Mouse (Mus musculus) myocyte (in vitro differentiated cells): ENCODE data around the gene Dpf1.

Source experiments
- MAX ChIP-seq: IDR thresholded peaks from one replicate; pipeline ENCODE4 v1.6.1; 2011; ENCODE audit warnings: low read depth, mild to moderate bottlenecking, control low read depth
- POLR2A ChIP-seq: IDR thresholded peaks from one replicate; pipeline ENCODE4 v1.6.1; 2011; ENCODE audit warnings: low read depth, mild to moderate bottlenecking, control low read depth, moderate library complexity; ENCODE audit not compliant: insufficient read length
- POLR2AphosphoS2 ChIP-seq: IDR thresholded peaks from one replicate; pipeline ENCODE4 v1.6.1; 2011; ENCODE audit warnings: low read depth, control low read depth; ENCODE audit not compliant: insufficient read length
- TCF12 ChIP-seq: IDR thresholded peaks from one replicate; pipeline ENCODE4 v1.6.1; 2011; ENCODE audit warnings: mild to moderate bottlenecking, control low read depth; ENCODE audit not compliant: poor library complexity, insufficient read depth, severe bottlenecking
- USF1 ChIP-seq: IDR thresholded peaks from one replicate; pipeline ENCODE4 v1.6.1; 2011; ENCODE audit warnings: low read depth, mild to moderate bottlenecking, control low read depth, moderate library complexity

DNA sequence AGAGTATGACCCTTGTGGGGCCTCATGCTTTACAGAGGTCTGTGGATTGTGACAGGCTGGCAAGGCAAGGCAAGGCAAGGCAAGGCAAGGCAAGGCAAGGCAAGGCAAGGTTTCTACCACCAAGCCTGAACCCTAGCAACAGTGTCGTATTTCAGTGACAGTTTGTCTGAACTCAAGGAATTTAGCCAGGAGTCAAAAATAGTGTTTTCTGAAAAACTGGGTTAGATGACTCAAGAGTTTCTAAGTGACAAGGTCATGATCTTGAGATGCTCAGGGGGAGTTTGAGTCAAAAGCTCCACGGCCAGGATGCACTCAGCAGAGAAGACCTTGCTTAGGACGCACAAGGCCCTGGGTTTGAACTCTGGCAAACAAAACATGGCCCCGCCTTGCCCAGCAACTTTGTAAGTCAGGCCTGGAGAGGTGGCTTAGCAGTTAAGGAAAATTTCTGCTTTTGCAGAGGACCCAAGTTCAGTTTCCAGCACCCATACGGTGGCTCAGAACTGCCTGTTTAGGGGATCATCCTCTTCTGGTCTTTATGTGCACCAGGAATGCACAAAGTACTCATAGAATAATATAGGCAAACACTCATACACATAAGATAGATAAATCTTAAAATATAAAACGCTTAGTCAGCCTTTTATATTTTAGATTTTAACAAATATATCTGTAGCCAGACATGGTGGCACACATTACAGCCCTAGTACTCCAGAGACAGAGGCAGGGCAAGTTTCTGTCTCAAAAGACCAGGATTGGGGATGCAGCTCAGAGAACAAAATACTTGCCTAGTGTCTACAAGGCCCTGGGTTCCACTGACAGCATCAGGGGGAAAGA is 32.3 kb downstream of the Dpf1 start:
- TF ChIP-seq TCF12 (no peak), POLR2A (no peak), POLR2AphosphoS2 (no peak), MAX (no peak), USF1 (no peak)
